Mouse (Mus musculus) kidney, adult 18-20 months (tissue): Measurements from ENCODE around the gene Phf21a.

Experiments used
- DNase-seq: peaks from one replicate; pipeline ENCODE4 v3.0.0; 2021

Phf21a gene

GRCm38 (mm10) chr2:92092817-92093216, at the start of gene Phf21a:
Phf21a (plus strand) TSS chr2:92093117.
- no peak for DNase-seq

GRCm38 (mm10) chr2:92043285-92043684, 49.6 kb upstream of the Phf21a start:
- no peak for DNase-seq

- DNase-seq: no peak
Measured at GRCm38 (mm10) chr2:92047601-92048000, 45.3 kb upstream of the Phf21a start.

GRCm38 (mm10) chr2:92048034-92048690, 44.8 kb upstream of the Phf21a start:
- no peak for DNase-seq

GRCm38 (mm10) chr2:92052188-92052587, 40.7 kb upstream of the Phf21a start:
- no peak for DNase-seq

- no peak for DNase-seq
Measured at GRCm38 (mm10) chr2:92052754-92053153, 40.2 kb upstream of the Phf21a start.

GRCm38 (mm10) chr2:92055101-92055813, 37.7 kb upstream of the Phf21a start:
- peak; percentile 89 for DNase-seq

GRCm38 (mm10) chr2:92055831-92056236, 37.1 kb upstream of the Phf21a start:
- peak; percentile 73 for DNase-seq

GRCm38 (mm10) chr2:92056760-92057159, 36.2 kb upstream of the Phf21a start:
- no peak for DNase-seq

- DNase-seq: peak; percentile 92
Measured at GRCm38 (mm10) chr2:92058469-92058868, 34.4 kb upstream of the Phf21a start.

- DNase-seq: no peak
Measured at GRCm38 (mm10) chr2:92058936-92059335, 34.0 kb upstream of the Phf21a start.

- DNase-seq: peak; percentile 58
Measured at GRCm38 (mm10) chr2:92059481-92060220, 33.3 kb upstream of the Phf21a start.

GRCm38 (mm10) chr2:92060291-92060690, 32.6 kb upstream of the Phf21a start:
- peak; percentile 27 for DNase-seq

- no peak for DNase-seq
Measured at GRCm38 (mm10) chr2:92061337-92061736, 31.6 kb upstream of the Phf21a start.

GRCm38 (mm10) chr2:92063106-92063505, 29.8 kb upstream of the Phf21a start:
- DNase-seq: peak; percentile 38

GRCm38 (mm10) chr2:92065269-92065888, 27.5 kb upstream of the Phf21a start:
- no peak for DNase-seq

GRCm38 (mm10) chr2:92065938-92066337, 27.0 kb upstream of the Phf21a start:
- no peak for DNase-seq

GRCm38 (mm10) chr2:92066899-92067298, 26.0 kb upstream of the Phf21a start:
- DNase-seq: no peak

- DNase-seq: no peak
Measured at GRCm38 (mm10) chr2:92067600-92067999, 25.3 kb upstream of the Phf21a start.

GRCm38 (mm10) chr2:92069630-92070029, 23.3 kb upstream of the Phf21a start:
- no peak for DNase-seq

- no peak for DNase-seq
Measured at GRCm38 (mm10) chr2:92071143-92071542, 21.8 kb upstream of the Phf21a start.

GRCm38 (mm10) chr2:92076086-92076692, 16.7 kb upstream of the Phf21a start:
- no peak for DNase-seq

- peak; percentile 19 for DNase-seq
Measured at GRCm38 (mm10) chr2:92082196-92082595, 10.7 kb upstream of the Phf21a start.
